Mouse (Mus musculus): ENCODE data around the gene Pbxip1. TPM values are rescaled to one million over a fixed set of nuclear protein-coding genes. Genes with fewer than 3 reads are reported as not detected.
"Not testable (repeated sequence)": the region's sequence is repeated elsewhere in the genome, so short reads cannot be mapped to it uniquely, and the experiment has no call there.

The Pbxip1 gene
- polyA plus RNA-seq, 1 experiment from 2014 or later, result 7.4 TPM

GRCm38 (mm10) chr3:89421810-89422473 is 14.6 kb upstream of the Pbxip1 start:
- Histone ChIP-seq H3K9me3 (replicated peaks) (no peaks in the 10 kb centered on the region), H3K27ac (replicated peaks) (peak overlapping the region; percentile 84), H3K9ac (peak overlapping the region; percentile 72), H3K4me3 (replicated peaks) (peak overlapping the region; percentile 63), H3K4me1 (replicated peaks) (peaks cover 84% of the 10 kb centered on the region), H3K4me2 (peak overlapping the region; percentile 95), H3K36me3 (replicated peaks) (peaks cover 46% of the 10 kb centered on the region), H3K27me3 (no peaks in the 10 kb centered on the region)
- ATAC-seq (ENCODE audit: insufficient read depth), result no peak
- 28% methylated on average over 22 of the region's 22 CpGs for WGBS (ENCODE audit: insufficient replicate concordance)

DNA sequence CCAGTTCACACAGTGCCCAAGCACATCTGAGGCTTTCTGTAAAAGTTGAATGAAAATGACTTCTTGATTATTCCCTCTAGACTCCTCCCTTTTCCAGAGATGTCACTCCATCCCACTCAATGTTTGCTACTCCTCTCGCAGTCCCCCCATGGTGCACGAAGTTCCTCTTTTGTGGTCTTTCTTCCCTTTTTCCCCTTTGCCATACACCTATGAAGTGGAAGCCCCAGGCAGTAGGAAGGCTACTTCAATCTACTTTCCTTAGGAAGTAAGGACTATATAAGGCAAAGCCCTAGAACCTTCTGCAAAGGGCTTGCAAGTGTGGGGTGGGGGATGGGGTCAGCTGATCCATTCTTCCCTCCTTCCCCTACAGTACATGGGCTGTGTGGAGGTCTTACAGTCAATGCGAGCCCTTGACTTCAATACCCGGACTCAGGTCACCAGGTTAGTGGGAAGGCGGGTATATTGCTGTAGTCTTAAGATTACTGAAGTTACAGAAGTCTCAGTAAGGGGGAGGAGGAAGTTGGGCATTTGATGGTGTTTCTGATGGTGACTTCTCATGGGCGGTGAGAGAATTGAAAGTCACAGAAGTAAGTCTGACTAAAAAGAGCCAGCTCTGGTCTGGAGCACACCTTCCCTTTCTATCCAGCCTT is 13.8 kb upstream of the Pbxip1 start:
- H3K27ac ChIP-seq (replicated peaks), result peak overlapping the region; percentile 84
- peak overlapping the region; percentile 72; the same call in 1 of the 2 replicates for H3K9ac ChIP-seq
- peaks cover 53% of the 10 kb centered on the region for H3K36me3 ChIP-seq (replicated peaks)
- H3K27me3 ChIP-seq, result no peaks in the 10 kb centered on the region
- peak overlapping the region; percentile 63 for H3K4me3 ChIP-seq (replicated peaks)
- 45% methylated on average over 6 of the region's 6 CpGs for WGBS (ENCODE audit: insufficient replicate concordance)
- no peaks in the 10 kb centered on the region for H3K9me3 ChIP-seq (replicated peaks)
- H3K4me1 ChIP-seq (replicated peaks), result peaks cover 87% of the 10 kb centered on the region
- H3K4me2 ChIP-seq, result peak overlapping the region; percentile 95
- no peak for ATAC-seq (ENCODE audit: insufficient read depth)

GRCm38 (mm10) chr3:89424416-89425140 is 11.9 kb upstream of the Pbxip1 start:
- Histone ChIP-seq H3K9me3 (replicated peaks) (no peaks in the 10 kb centered on the region), H3K27ac (replicated peaks) (peak overlapping the region; percentile 84), H3K27me3 (no peaks in the 10 kb centered on the region), H3K4me3 (replicated peaks) (peak overlapping the region; percentile 21), H3K4me2 (peak overlapping the region; percentile 95), H3K4me1 (replicated peaks) (peaks cover 81% of the 10 kb centered on the region), H3K36me3 (replicated peaks) (peaks cover 66% of the 10 kb centered on the region), H3K9ac (peak overlapping the region; percentile 22; the same call in 1 of the 2 replicates)
- peak; percentile 36 for ATAC-seq (ENCODE audit: insufficient read depth)
- 48% methylated on average over 5 of the region's 5 CpGs for WGBS (ENCODE audit: insufficient replicate concordance)

DNA sequence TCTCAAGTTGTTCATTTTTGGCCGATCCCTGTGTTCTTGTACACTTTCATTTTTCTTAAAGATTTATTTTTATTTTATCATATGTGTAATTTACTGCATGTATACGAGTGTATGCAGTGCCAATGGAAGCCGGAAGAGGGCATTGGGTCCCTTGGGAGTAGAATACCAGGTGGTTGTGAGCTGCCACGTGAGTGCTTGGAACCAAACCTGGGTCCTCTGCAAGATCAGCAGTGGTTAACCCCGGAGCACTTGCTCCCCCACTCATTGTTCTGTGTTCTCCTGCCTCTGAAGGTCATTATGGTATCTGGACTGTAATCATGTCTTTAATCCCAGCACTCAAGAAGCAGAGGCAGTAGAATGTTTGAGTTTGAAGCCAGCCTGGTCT is 11.4 kb upstream of the Pbxip1 start:
- 66% methylated on average over 5 of the region's 5 CpGs for WGBS (ENCODE audit: insufficient replicate concordance)
- H3K4me2 ChIP-seq, result peak overlapping the region; percentile 95
- H3K9ac ChIP-seq, result no peak overlapping the region

GRCm38 (mm10) chr3:89425876-89426275 is 10.6 kb upstream of the Pbxip1 start:
- Histone ChIP-seq H3K4me3 (replicated peaks) (peak overlapping the region; percentile 36), H3K4me1 (replicated peaks) (peaks cover 77% of the 10 kb centered on the region), H3K36me3 (replicated peaks) (peaks cover 66% of the 10 kb centered on the region), H3K27me3 (no peaks in the 10 kb centered on the region), H3K4me2 (peak overlapping the region; percentile 95), H3K9me3 (replicated peaks) (no peaks in the 10 kb centered on the region), H3K27ac (replicated peaks) (peak overlapping the region; percentile 84), H3K9ac (peak overlapping the region; percentile 56)
- 19% methylated on average over 4 of the region's 4 CpGs for WGBS (ENCODE audit: insufficient replicate concordance)
- ATAC-seq (ENCODE audit: insufficient read depth), result no peak

More for the DNA sequence above, 11.4 kb upstream of the Pbxip1 start:
- H3K4me3 ChIP-seq (replicated peaks), result 0 out of 2 replicates have a peak overlapping the region, but pooled peaks have one; percentile 36
- ATAC-seq (ENCODE audit: insufficient read depth), result no peak
- H3K4me1 ChIP-seq (replicated peaks), result peaks cover 80% of the 10 kb centered on the region
- H3K27ac ChIP-seq (replicated peaks), result peak overlapping the region; percentile 84
- no peaks in the 10 kb centered on the region for H3K27me3 ChIP-seq
- no peaks in the 10 kb centered on the region for H3K9me3 ChIP-seq (replicated peaks)
- peaks cover 66% of the 10 kb centered on the region for H3K36me3 ChIP-seq (replicated peaks)

DNA sequence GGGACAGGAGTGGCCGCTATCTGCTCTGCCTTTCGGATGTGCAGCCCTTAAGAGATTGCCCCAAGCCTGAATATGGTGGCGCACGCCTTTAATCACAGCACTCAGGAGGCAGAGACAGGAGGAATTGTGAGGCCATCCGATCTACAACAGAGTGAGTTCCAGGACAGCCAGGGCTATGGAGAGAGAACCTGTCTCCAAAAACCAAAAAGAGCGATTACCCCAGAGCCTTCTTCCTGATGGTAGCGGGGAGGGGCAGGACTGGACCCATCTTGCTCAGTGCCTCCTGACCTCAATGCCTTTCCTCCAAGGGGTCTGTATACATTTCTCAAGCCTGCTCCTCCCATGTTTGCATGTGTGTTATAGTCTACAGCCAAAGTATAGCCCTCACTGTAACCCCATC is 7.5 kb upstream of the Pbxip1 start:
- not testable (repeated sequence) for H3K27me3 ChIP-seq; H3K4me3 ChIP-seq (replicated peaks); H3K27ac ChIP-seq (replicated peaks); H3K9me3 ChIP-seq (replicated peaks); H3K4me2 ChIP-seq; ATAC-seq (ENCODE audit: insufficient read depth); H3K9ac ChIP-seq
- H3K36me3 ChIP-seq (replicated peaks), result peaks cover 70% of the 10 kb centered on the region
- WGBS (ENCODE audit: insufficient replicate concordance), result 92% methylated on average over 7 of the region's 7 CpGs
- peaks cover 60% of the 10 kb centered on the region for H3K4me1 ChIP-seq (replicated peaks)

DNA sequence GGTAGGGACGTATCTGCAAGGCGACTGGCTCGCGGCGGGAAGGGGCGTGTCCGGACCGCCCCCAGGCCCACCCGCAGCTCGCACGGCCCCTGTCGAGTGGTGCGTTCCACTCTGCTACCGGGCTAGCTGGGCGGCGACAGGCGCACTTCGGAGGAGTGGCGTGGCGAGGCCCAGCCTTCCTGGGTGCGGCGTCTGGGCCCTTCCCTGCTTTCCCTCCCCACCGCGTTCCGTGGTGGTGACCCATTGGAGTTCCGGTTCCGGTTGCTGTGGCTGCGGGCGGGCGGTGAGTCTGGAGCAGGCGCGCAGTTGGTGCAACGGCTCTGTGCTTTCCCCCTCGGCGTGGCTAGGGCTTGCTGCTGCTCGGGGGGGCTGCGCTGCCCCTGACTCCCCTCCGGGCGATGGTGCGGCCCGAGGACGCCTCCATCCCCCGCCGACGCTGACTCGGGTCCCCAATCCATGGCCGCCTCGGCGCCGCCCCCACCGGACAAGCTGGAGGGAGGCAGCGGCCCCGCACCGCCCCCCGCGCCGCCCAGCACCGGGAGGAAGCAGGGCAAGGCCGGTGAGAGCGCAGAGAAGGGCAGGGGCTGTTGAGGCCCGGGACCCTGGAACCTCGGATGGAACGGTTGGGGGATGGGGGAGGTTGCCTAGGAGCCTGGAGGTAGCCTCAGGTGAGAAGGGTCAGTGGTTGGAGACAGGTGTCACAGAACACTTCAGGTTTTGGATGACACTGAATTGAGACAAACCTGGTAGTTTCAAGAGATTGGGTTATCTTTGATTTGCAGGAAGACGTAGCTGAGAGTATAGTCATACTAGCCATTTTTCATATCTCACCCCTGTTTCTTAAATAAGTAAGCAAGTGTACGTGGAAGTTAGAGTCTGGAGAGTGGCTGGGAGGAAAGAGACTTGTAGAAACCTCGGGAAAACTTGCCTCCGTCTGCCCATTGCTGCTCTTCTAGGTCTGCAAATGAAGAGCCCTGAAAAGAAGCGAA is 6.0 kb upstream of the Pbxip1 start, which contains the start of gene Pygo2:
Gene Pygo2 (plus strand): TSS at position 44 of the 989 bp plus-strand sequence.
- WGBS (ENCODE audit: insufficient replicate concordance), result 2% methylated on average over 67 of the region's 68 CpGs
- H3K4me3 ChIP-seq (replicated peaks), result peak within 1 kb of the TSS; percentile 87
- H3K36me3 ChIP-seq (replicated peaks), result peaks cover 65% of the 10 kb centered on the region
- peak within 1 kb of the TSS; percentile 88 for H3K27ac ChIP-seq (replicated peaks)
- peaks cover 45% of the 10 kb centered on the region for H3K4me1 ChIP-seq (replicated peaks)
- peak within 1 kb of the TSS; percentile 91 for H3K4me2 ChIP-seq
- H3K9me3 ChIP-seq (replicated peaks), result no peaks in the 10 kb centered on the region
- peak; percentile 97 for ATAC-seq (ENCODE audit: insufficient read depth)
- H3K27me3 ChIP-seq, result no peaks in the 10 kb centered on the region
- peak within 1 kb of the TSS; percentile 88 for H3K9ac ChIP-seq

DNA sequence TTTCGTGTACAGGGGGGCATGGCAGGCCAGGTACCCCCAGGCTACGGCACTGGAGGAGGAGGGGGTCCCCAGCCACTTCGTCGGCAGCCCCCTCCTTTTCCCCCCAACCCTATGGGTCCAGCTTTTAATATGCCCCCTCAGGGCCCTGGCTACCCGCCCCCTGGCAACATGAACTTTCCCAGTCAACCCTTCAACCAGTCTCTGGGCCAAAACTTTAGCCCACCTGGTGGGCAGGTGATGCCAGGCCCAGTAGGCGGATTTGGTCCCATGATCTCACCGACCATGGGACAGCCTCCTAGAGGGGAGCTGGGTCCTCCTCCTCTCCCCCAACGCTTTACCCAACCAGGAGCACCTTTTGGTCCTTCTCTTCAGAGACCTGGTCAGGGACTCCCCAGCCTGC is 3.9 kb upstream of the Pbxip1 start:
- Histone ChIP-seq H3K36me3 (replicated peaks) (peaks cover 44% of the 10 kb centered on the region), H3K9me3 (replicated peaks) (no peaks in the 10 kb centered on the region), H3K4me1 (replicated peaks) (peaks cover 42% of the 10 kb centered on the region), H3K9ac (no peak overlapping the region), H3K4me2 (no peak overlapping the region), H3K27ac (replicated peaks) (no peak overlapping the region), H3K4me3 (replicated peaks) (no peak overlapping the region), H3K27me3 (no peaks in the 10 kb centered on the region)
- WGBS (ENCODE audit: insufficient replicate concordance), result 89% methylated on average over 8 of the region's 8 CpGs
- no peak for ATAC-seq (ENCODE audit: insufficient read depth)

GRCm38 (mm10) chr3:89434532-89434931 is 2.0 kb upstream of the Pbxip1 start:
- H3K27ac ChIP-seq (replicated peaks), result no peak overlapping the region
- WGBS (ENCODE audit: insufficient replicate concordance), result 76% methylated on average over 11 of the region's 11 CpGs
- H3K4me3 ChIP-seq (replicated peaks), result no peak overlapping the region

GRCm38 (mm10) chr3:89435041-89435440 is 1.5 kb upstream of the Pbxip1 start:
- Histone ChIP-seq H3K9ac (no peak overlapping the region), H3K36me3 (replicated peaks) (peaks cover 30% of the 10 kb centered on the region), H3K27me3 (no peaks in the 10 kb centered on the region), H3K4me2 (no peak overlapping the region), H3K4me1 (replicated peaks) (peaks cover 41% of the 10 kb centered on the region), H3K27ac (replicated peaks) (no peak overlapping the region), H3K4me3 (replicated peaks) (no peak overlapping the region), H3K9me3 (replicated peaks) (no peaks in the 10 kb centered on the region)
- no peak for ATAC-seq (ENCODE audit: insufficient read depth)
- WGBS (ENCODE audit: insufficient replicate concordance), result 80% methylated on average over 7 of the region's 7 CpGs

More at GRCm38 (mm10) chr3:89434532-89434931, 2.0 kb upstream of the Pbxip1 start:
- H3K4me1 ChIP-seq (replicated peaks), result peaks cover 46% of the 10 kb centered on the region
- H3K9me3 ChIP-seq (replicated peaks), result no peaks in the 10 kb centered on the region
- no peaks in the 10 kb centered on the region for H3K27me3 ChIP-seq
- no peak overlapping the region for H3K4me2 ChIP-seq
- peaks cover 30% of the 10 kb centered on the region for H3K36me3 ChIP-seq (replicated peaks)
- no peak for ATAC-seq (ENCODE audit: insufficient read depth)
- H3K9ac ChIP-seq, result no peak overlapping the region

Data from liver, embryonic 15.5 days (tissue).